Mouse (Mus musculus) right cerebral cortex, postnatal 25 days (tissue): ENCODE data around the gene Prph2.

ENCODE experiments used
- DNase-seq: peaks from one replicate; pipeline ENCODE4 v3.0.0; 2022

Prph2 gene

GRCm38 (mm10) chr17:46890843-46891594 lies 19.2 kb upstream of the Prph2 start:
- DNase-seq: no peak

DNA sequence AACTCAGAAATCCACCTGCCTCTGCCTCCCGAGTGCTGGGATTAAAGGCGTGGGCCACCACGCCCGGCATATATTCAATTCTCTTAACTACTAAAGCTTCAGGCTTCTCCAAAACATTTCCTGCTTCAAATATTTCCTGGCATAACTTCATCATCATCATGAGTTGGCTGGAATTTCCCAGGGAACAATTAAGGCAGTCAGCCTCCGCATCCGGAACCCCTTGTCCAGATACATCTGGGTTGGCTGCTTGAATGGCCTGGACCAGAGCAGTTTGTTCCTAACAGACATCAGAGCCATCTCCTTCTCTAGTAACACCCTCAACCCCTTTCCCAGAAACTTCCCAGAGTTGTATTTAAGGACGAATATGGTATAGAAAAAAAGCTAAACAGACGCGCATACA lies 14.8 kb upstream of the Prph2 start:
- no peak for DNase-seq

DNA sequence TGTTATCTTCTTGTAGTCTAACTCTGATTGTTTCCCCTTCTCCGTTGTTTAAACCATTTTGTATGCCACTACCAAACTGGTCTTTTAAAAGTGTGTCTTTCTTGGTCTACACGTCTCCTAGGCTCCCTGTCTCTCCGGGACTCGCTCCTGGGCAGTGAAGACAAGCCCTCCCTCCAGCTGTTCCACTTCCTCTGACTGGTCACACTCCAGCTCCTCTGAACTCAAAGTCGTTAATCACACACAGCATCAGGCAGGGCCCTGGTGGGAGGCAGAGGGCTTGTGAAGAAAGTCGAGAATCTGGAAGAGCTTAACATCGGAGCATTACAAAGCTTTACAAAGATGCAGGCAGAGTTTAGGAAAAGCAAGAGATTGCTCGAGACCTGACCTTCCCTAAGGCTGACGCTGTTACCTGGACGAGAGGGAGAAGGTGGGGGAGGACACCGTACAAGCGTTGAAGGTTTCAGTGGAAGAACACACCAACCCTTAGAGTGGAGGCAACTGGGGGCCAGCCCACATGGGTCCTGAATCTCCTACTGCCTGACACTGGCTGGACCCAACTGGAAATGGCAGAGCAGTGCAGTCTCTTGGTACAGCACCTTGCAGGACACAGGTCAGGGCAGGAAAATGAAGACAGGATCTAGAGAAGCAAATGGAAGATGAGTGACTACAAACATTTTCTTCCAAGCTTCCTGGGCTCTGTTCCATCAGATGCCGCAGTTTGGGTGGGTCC lies 12.9 kb upstream of the Prph2 start:
- no peak for DNase-seq

GRCm38 (mm10) chr17:46900941-46901340 lies 9.3 kb upstream of the Prph2 start:
- no peak for DNase-seq

- DNase-seq: peak; percentile 63
These were observed 6.3 kb upstream of the Prph2 start for GRCm38 (mm10) chr17:46903876-46904490.

- DNase-seq: no peak
These were observed 2.1 kb downstream of the Prph2 start for GRCm38 (mm10) chr17:46912331-46912730.

DNA sequence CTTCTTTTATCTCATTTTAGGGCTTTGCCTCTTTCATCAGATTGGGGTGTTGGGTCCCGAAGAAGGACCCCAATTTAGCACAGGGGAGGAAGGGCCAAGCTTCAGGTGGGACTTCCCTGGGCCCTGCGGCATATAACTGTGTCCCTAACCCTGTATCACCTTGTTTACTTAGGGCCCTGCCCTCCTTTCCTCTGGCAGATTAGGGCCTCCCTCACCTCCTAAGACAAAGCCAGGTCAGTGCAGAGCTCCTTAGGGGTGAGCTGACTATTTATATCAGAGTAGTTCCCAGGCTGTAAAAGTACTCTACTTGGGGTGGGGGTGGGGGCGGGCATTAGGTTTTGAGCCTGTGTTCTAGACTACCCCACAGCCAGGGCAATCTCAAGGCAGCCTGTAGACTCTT lies 4.9 kb downstream of the Prph2 start:
- no peak for DNase-seq

DNA sequence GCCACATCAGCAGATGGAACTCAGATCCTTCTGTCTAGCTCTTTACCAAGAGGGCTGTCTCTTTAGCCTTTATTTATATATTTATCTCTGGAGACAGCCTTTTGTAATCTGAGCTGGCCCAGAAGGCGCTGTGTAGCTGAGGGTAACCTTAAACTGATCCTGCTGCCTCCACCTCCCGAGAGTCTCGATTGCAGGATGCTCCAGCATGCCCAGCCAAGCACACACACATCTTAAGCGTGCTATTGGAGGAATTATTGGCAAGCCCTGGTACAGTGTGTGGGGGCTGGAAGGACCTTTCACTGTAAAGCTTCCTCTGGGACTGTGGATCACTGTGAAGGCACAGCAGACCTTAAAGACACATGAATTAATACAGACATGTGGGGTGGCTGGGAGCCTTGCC lies 8.7 kb downstream of the Prph2 start:
- DNase-seq: no peak

- DNase-seq: no peak
These were observed 10.6 kb downstream of the Prph2 start for GRCm38 (mm10) chr17:46920855-46921254.

- DNase-seq: no peak
These were observed 15.9 kb downstream of the Prph2 start for GRCm38 (mm10) chr17:46926192-46926591.

DNA sequence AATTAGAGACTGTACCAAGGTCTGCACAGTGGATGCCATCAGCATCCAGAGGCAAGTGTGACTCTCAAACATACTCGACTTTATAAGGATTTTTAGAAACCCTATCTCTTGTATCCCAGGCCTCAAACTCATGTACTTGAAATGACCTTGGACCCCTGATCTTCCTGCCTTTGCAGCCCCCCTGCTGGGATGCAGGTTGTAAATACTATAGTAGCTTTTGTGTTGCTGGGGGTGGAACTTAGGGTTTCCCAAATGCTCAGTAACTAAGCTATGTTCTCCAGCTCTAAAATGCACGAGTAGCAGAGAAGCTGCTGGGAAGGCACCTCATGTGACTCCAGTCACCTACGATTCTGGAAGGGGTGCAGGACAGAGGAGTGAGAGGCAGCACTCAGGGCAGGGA lies 16.7 kb downstream of the Prph2 start:
- no peak for DNase-seq

DNA sequence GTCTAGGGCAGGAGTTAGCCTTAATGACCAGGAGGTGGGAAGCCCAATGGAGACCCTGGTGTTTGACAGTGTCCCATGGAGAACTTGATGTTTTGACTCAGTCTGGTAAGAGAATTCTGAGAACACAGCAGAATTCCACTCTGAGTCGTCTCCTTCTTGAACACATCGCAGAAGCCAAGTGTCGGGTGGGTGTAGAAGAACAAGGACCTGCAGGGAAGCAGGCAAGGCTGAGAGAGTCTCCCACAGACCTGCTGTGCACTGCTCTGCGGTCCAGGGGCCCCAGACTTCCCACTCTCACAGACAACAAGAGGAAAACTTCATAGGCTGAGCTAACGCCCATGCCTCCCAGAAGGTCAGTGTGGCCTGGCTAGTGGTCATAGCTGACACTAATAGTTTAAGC lies 17.5 kb downstream of the Prph2 start:
- DNase-seq: peak; percentile 38

DNA sequence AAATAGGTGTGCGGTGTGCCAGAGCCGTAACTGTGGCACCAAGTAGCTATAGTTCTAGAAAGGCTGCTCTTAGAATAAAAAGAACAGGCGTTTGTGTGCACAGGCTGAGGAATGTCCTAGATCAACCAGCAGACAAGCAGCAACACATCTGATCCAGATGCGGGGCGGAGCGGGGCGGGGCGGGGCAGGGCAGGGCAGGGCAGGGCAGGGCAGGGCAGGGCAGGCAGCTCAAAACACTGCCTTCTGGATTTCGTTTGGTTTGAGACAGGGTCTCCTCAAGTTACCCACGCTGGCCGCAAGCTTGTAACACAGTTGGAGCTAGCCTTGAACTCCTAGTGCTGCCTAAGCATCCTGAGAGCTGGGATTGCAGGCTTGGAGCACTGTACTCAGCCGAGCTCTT lies 19.0 kb downstream of the Prph2 start:
- DNase-seq: no peak

- DNase-seq: no peak
These were observed 19.6 kb downstream of the Prph2 start for GRCm38 (mm10) chr17:46929897-46930296.

- no peak for DNase-seq
These were observed 22.7 kb downstream of the Prph2 start for GRCm38 (mm10) chr17:46932961-46933360.

GRCm38 (mm10) chr17:46933557-46934348 lies 23.5 kb downstream of the Prph2 start:
- DNase-seq: peak; percentile 44

- DNase-seq: no peak
These were observed 30.2 kb downstream of the Prph2 start for GRCm38 (mm10) chr17:46940461-46940860.

DNA sequence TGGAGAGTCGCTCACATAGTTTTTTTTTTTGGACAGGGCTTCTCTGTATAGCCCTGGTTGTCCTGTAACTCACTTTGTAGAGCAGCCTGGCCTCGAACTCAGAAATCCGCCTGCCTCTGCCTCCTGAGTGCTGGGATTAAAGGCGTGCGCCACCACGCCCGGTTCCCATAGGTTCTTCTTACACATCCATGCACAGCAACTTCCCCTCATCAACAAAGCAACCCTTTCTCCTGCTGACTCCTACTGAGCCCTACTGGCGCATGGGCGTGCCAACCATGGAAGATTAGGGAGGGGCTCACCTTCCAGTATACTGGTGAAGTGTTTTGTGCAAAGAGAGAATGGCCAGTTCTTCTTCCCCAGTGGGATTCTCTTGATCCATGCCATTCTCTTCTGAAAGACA lies 32.2 kb downstream of the Prph2 start:
- no peak for DNase-seq

DNA sequence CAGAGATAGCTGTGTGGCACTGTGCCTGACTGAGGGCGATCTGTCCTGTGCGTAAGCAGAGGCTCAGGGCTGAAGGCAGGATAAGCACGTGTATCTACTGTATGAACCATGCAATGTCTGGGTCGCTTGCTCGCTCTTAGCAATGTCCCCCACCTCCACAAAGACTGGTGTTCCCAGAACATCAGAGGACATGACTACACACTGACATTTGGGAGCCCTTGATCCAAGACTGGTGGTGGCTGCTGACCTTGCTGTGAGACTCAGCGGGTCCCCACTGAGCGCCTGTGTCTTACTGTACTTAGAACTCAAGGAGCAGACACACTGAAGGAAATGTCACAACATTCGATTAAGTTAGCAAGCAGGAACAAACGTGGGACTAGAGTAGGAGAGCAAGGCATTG lies 36.0 kb downstream of the Prph2 start:
- DNase-seq: no peak

- DNase-seq: no peak
These were observed 47.8 kb downstream of the Prph2 start for GRCm38 (mm10) chr17:46958045-46958444.

- DNase-seq: no peak
These were observed 50.0 kb downstream of the Prph2 start for GRCm38 (mm10) chr17:46960216-46960615.

GRCm38 (mm10) chr17:46962153-46962552 lies 51.9 kb downstream of the Prph2 start:
- no peak for DNase-seq

- DNase-seq: no peak
These were observed 52.9 kb downstream of the Prph2 start for GRCm38 (mm10) chr17:46963186-46963585.
